Mouse (Mus musculus) spleen, postnatal 4 days (tissue): Measurements from ENCODE around the gene Bad.

Experiments used
- DNase-seq, 2 experiments: peaks; one replicate each; pipeline ENCODE4 v3.0.0; 2022; ENCODE audit warnings: low spot score in 2 of 2

Bad gene

DNA sequence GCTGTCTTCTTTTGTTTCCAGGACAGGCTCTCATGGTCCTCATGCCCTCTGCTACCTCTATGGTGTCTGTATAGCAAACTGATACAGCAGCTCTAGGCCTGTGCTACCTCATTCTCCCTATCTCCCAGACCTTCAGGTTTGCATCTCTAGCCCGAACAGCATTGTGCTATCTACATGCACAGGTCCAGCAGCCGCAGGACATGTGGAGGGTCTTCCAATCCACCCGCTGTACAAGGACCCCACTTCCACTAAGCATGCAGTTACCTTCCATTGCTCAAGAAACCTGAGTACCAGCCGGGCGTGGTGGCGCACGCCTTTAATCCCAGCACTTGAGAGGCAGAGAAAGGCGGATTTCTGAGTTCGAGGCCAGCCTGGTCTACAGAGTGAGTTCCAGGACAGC lies 27.1 kb upstream of the Bad start:
- DNase-seq, result peak in 1 of 2 experiments; percentile 50

DNA sequence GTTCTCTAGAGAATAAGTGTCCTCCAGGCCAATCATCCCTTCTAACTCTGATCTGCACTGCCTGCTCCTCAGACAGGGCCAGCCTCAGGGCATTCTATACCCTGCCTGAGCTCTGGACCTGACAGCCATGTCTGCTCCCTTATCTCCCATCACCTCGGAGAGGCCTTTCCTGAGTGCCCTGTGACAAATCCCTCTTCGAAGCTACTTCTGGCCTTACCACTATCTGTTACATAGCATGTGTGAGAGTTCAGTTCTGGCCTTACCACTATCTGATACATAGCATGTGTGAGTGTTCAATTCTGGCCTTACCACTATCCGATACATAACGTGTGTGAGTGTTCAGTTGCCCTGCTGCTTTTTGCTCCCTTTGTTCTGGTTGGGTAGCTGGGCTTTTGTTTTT lies 26.4 kb upstream of the Bad start:
- DNase-seq, result peak in 1 of 2 experiments; percentile 57

DNA sequence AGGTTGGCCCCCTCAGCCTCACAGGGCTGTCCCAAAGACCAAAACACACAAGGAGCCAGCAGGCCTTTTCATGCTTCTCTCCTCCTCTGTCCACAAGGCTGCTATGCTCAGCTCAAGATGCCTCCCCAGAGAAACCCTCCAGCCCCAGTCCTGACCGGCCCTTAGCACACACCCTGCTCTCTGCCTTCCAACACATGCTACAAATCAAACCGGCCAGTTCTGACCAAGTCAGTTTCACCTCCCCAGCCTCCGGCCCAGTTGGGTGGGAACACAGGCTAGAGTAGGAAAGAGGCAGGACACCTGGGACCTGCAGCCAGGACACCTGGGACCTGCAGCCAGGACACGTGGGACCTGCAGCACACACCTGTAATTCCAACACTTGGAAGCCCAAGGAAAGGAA lies 25.2 kb upstream of the Bad start:
- DNase-seq, result peak in 1 of 2 experiments; percentile 57

DNA sequence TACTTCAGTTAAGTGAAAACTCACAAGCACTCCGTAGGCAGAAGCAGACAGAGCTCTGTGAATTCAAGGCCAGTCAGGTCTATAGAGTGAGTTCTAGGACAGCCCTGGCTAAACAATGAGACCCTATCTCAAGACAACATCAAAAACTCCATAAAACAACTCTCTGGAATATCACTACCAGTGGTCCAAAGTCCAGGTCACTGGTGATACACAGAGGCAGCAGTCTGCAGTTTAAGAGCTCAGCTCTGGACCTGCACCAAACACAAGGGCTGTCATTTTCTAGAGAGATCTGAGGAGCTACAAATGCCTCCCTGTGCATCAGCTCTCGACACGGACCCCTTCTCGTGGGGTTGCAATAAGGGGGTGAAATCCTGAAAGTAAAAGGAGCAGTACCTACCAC lies 23.3 kb upstream of the Bad start:
- no peak for DNase-seq

DNA sequence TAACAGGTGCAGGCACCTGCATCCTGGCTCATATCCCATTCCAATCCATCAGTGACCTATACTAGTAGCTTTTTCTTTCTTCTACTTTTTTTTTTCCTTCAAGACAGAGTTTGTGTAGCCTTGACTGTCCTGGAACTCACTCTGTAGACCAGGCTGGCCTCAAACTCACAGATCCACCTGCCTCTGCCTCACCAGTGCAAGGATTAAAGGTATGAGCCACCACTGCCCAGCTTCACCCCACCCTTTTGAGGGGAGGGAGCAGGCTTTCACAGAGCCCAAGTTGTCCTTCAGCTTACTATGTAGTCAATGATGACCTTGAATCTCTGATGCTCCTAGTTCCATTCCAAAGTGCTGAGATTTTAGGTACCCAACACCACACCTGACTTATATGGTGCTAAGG lies 22.2 kb upstream of the Bad start:
- DNase-seq, result no peak

DNA sequence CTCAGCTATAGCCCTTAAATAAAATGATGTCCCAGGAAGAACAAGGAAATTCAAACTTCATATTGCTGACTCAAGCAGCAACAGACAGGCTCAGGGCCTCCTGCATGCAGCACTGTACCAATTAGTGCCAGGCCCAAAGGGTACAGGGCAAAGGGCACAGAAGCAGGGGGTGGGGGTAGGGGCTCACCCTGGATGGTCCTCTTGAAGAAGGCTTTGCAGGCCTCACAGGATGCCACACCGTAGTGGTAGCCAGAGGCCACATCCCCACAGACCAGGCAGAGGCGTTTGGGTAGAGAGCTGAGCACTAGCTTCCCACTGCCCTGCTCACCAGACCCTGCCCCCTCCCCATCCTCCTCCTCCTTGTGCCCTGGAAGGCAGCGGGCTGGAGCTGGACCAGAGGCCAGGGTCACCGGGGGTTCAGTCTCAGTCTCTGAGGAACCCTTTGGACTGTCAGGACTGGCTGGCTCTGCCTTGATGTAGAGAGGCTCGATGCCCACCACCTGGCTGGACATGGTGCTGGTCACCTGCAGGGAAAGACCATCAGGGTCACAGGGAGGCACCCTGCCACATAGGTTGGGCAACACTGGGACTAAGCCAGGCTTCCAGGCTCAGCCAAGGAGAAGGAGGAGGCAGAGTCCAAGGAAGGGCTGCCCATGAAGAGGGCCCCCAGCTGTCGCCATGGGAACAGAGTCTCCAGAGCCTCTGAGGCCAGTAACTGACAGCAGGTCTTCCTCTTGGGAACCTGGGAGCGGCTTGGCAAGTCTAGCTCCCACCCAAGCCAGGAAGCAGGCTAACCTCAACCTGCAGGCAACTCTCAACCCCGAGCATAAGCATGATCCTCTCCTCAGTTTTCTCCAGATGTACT lies 21.6 kb upstream of the Bad start:
- peak in 1 of 2 experiments; percentile 66 for DNase-seq

DNA sequence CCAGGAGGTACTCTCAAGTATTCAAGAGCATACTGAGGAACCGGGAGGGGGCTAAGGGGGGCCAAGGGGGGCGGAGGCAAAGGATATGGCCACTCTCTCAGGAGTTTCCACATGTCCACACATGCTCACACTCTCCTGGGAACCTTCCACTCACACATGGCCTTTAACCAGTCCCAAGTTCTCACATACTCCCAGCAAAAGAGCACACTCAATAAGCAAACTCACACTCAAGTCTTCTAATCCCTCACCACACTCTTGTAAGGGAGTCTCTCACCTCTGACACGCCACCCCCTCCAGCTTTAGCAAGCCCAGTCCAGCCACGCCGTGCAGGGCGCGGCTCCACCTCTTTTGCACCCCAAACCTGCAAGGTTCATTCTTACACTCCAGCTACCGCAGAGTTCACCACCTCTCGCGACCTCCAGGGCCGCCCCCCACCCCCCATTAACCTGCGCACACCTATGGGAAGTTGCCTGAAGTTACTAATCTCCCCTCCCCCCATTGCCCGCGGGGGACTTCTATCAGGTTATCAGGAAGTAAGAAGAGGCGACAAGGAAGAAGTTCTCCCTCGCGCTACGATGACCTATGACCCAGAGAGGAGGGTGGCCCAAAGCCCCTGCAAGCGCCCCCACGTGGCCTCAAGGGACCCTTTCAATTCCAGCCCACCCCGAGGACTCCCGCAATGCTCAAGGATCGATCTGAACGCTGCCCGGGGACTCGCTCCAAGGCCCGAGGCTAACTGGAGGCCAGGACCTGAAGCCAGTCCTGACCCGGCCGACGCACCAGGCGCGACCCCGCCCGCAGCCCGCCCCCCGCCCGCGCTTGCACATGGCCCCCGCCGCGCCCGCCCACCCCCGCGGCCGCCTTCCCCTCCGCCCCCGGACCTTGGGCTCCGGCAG lies 20.7 kb upstream of the Bad start:
- peak; percentile 53 to 79 for DNase-seq

DNA sequence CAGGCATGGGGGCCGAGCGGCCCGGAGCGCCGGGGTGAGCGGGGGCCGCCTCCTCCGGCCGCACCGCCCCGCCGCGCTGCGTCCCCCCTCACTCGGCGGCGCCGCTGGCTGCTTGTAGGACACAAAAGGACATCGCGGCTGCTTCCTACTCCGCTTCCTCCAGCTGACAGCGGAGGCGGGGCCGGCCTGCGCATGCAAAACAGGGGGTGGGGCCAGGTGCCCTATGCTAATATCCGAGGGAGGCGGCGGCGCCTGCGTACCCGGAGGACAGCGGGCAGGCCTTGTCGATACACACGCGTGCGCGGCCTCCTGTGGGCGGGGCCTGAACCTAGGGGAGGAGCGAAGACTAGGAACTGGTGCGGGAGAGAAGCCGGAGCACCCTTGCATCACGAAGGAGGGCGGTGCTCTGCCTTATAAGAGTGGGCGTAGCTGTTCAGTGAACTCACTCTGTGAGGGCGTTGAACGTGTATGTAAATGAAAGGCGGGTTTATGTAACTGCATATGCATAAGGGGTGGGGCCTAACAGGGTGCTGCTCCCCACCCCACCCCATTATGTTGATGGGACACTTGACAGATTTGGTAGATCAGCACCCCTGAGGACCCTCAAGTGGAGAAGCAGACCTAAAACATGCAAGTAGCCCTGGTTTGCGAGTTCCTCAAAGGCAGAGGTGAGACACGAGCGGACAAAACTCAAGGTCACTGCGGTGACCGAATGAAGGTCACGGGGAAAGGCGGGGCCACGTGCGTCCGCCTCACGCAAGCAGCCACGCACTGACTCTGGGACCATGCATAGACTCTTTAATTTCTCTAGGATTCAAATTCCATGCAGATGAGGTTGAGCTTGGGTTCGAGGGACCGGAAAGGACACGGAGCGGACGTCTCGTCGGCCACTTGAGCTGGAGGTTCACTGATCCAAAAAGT lies 19.8 kb upstream of the Bad start, which contains the start of gene Esrra:
TSS of gene Esrra (minus strand) at position 167 of the 921 bp plus-strand sequence.
- DNase-seq, result peak; percentile 100

DNA sequence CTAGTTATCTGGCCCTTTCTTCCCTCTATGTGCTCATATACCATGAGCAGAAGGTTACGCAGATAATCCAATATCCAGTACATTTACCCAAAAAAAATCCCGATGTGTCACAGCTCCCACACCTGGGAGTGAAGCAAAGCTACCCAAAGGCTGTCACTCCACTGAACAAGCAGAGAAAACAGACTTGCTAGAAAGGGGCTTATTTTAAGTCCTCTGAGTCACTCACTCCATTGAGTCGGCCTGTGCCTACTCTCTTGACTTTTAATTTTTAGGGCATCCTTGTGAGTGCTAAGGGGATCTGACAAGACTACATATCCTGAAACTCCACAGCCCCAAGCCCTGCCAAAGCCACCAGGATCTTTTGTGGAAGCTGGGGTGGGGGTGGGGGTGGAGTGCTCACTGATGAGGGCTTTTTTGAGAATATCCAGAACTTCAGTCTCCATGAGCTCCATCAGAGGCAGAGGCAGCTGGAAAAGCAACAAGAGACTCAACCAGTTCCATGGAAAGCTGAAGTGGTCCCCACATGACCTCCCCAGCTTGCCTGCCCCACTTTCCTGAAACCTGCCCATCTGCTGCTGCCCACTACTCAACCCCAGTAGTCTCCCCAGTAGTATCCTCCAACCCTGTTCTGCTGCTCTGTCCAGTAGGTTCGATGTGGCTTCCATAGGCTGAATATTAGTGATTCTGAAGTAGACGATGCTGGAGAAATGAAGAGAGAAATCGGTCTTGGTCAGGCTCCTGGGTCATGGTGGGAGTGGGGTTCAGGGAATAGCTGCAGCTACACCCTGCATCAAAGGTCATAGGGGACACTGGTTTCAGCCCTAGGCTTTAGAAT lies 18.5 kb upstream of the Bad start:
- peak in 1 of 2 experiments; percentile 59 for DNase-seq

DNA sequence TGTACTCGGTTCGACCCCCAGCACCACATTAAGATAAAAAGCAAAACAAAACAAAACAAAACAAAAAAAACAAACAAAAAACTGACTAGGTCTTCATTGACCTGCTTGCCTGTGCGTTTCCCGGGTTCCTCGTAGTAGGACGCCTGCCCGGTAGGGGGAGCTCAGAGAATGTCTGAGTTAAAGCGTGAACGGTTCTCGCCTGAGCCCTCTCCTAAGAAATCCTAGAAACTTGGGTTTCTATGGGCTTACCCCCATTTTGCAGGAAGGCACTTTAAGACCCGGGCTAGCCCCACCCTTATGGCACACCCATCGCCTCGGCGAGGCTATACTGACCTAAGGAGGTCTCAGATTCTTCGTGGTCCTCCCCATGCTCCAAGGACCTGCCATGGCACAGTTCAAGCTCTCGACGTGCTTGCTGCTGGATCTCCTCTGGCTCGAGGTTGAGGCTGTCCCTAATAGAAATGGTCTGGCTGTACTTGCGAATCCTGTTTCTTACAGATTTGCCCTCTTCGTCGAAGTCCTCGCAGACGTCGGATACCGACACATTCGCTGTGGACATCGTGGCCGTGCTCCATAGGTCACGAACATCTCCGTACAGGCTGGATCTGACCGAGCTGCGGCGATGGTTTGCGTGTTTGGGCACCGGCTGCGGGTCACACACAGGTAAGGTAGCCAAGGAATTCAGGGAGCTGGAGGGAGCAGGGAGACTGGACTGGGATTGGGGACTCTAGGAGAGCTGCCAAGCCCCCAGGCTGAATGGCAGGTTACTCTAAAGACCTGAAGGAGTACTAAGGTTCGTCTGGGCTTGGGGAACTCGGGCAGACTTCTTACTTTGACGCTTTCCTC lies 17.0 kb upstream of the Bad start:
- peak; percentile 83 to 95 for DNase-seq

DNA sequence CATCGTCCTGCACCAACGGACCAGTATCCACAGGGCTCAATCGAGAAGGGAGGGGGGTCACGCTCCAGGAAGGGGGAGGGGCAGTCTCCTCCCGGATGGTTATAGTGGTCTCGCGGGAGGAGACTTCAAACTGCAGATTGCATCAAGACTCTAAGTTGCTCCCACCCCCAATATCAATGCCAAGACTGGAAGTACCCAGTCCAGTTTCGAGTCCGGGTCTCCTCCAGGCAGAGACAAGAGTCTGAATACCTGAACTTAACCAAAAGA lies 16.4 kb upstream of the Bad start, which contains the start of gene Catsperz:
TSS of gene Catsperz (minus strand) at position 74 of the 267 bp plus-strand sequence.
- DNase-seq, result no peak

DNA sequence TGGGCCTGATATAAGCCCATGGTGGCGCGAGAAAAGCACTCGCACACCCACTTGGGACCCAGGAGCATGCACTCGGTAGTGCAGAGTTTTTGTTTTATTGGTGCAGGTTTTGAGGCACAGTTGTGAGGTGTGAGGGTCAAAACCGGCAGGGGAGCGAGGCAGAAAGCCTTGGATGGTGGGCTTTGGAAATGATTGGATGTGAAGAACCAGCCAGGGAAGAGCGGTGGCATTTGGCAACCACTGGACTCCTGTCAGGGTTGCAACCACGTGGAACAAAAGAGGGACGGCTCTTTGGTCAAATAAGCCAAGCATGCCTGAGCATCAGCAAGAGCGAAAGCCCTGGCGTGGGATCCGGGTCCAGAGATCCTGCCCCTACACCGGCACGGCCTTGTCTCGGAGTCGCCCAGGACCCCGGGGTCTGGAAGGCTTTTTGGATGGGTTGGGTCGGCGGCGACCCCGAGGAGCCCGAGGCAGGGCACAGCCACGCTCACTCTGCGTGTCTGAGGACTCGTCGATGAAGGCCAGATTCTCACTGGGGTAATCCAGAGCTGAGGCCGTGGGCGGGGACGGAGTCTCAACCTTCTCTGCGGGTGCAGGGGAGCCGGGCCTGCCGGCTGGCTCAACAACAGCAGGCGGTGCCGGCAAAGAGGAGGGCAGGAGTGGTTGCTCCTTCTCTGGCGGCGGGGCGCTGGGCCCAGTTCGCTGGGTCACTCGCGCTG lies 15.9 kb upstream of the Bad start:
- DNase-seq, result peak in 1 of 2 experiments; percentile 69

DNA sequence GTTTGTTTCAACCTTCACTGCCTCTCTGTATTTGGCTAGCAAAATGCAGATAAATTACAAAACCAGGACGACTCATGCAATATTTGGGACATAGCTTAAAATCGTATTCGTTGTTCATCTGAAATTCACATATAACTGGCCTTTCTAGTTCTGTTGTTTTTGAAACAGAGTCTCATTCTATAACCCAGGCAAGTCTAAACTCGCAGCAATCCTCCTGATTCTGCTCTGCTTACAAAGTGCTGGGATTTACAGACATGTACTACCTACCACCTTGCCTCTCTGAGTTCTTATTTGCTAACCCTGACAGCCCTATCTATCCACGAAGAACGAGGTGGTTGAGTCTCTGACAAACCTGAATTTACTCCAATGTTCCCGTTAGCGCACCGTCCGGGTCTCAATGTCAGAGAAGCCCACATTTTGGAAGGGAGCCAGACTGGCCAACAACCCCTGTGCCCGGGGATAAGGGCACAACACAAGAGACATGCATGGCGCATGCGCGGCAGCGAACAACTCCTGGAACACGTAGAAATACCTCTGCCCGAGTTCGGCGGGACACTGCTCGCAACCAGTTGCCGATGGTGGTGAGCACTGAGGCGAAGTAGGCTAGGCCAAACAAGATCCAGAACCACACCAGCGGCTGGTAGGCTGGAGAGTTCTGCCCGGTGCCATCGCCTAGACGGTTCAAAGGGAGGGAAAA lies 15.0 kb upstream of the Bad start:
- DNase-seq, result peak in 1 of 2 experiments; percentile 68

DNA sequence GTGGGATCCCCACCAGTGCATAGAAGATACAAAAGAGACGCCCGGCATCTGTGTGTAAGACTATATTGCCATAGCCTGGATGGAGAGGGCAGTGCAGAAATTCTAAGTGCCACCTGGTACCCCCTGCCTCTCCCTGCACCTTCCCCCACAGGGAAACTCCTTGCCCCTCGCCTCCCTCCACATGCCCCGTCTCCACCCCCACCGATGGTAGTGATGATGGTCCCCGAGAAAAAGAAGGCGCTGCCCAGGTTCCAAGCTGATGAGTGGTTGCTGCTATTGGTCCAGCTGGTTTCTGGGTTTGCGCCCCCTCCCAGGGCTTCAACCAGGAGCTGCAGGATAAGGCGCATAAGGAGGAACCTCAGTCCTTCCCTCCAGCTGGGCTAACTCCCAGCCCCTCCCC lies 13.6 kb upstream of the Bad start:
- DNase-seq, result peak in 1 of 2 experiments; percentile 58

DNA sequence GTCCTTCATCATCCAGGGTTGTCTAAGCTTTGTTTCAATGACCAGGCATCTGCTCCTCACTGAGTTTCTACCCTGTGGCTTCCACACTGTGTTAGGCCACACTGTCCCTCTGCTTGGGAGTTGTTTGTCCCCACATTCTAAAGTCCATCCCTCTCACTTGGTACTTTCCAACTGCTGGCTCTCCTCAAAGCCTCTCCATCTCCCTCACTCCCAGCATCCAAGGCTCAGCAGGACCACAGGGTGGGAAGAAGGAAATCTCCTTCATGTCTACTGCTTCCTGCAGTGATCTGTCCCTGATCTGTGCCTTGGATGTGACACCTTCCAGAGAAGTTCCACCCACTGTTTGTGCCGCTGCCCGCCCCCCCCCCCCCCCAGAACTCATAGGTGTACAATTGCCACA lies 10.7 kb upstream of the Bad start:
- no peak for DNase-seq

DNA sequence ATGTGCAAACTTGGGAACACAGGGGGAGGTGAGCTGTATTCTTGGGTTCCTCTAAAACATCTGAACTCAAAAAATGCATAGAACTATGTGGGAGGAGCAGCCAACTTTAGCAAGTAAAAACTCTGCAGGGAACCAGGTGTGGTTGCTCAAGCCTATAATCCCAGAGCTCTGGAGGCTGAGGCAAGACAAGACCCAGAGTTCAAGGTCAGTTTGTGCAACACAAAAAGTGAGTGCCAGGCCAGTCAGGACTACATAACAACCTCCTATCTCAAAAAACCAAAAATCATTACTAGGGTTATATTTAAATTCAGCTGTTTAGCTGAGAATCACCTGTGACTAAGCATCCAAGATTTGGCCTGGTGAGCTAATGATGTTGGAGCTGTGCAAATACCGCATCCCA lies 9.6 kb upstream of the Bad start:
- no peak for DNase-seq

DNA sequence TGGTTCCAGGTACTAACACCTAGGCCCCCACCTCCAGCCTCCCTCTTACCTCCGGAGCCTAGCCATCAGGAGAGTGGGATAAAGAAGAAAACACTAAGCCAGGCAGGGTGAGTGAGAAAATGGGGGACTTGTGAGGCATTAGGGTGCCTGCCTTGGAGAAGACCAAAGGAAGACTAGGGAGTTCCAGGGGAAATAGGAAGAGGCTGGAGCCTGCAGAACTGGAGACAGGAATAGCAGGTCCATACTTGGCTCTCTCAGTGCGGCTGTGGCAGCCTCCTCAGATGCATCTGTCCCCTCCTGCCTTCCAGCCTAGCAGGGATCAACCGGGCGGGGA lies 8.6 kb upstream of the Bad start:
- no peak for DNase-seq

DNA sequence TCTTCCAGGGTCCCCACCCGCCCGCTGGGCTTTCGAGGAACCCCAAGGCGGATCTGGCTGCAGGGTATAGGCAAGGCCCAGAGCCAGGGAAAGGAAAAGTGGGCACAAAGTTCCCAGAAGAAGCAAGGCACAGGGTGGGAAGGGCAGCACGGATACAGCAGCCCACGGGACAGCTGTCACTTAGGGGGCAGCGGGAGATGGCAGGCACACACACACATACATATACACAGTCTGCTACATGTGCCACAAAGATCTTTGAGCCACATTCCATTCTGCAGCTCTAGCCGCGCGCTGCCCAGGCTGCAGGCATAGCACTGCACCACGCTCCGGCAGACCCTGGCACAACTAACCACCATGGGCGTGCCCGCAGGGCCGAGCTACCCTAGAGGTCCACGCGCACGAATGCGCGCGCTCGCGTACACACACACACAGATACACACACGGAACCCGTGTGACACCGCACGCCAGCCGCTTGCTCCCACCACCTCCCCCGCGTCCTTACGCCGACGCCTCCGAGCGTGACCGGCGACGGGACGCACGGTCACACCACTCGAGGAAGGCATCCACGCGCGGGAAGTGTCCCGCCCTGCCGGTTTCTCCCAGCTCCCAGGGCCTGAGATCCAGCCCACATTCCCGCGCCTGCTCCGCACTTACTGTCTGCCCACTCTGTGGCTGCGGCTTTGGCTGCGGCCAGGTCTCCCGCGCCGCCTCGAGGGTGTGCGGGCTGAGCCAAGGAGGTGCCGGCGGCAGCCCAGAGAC lies 8.0 kb upstream of the Bad start:
- DNase-seq, result peak in 1 of 2 experiments; percentile 68
